In genomic region chr6:144337436-144337969, GRCm38 (mm10) we compare ENCODE assay signal across 10 mouse cellular contexts.
DNase-seq lines count a peak whose midpoint lies in the region; ATAC-seq and TF ChIP-seq lines count a peak whose summit lies in the region.
"Had no signal": no experiment of that assay in that cellular context is flagged by ENCODE, and none has a peak within 500 bp of the region (broad histone marks: within the 10 kb centered on the region; RNA-seq: fewer than 3 reads in every experiment).

No protein-coding gene starts in this region.

- no peaks in the 10 kb centered on the region for H3K36me3 ChIP-seq in heart, embryonic 14.5 days (ENCODE audit: control insufficient read depth, insufficient read depth, low read length)
- H3K36me3 ChIP-seq in forebrain, embryonic 11.5 days (ENCODE audit: control insufficient read depth, insufficient read depth, low read length), result no peaks in the 10 kb centered on the region; the same call in 1 of the 2 replicates
- H3K36me3 ChIP-seq in hindbrain, embryonic 16.5 days (ENCODE audit: control insufficient read depth, insufficient read depth, low read length), result no peaks in the 10 kb centered on the region
- no peaks in the 10 kb centered on the region for H3K36me3 ChIP-seq in midbrain, postnatal 0 days (ENCODE audit: insufficient read depth, low read length)

- peaks cover 4% of the 10 kb centered on the region; the same call in 1 of the 2 replicates for H3K9me3 ChIP-seq in heart, embryonic 14.5 days (ENCODE audit: control insufficient read depth, low read length)
- peaks cover 4% of the 10 kb centered on the region; the same call in 1 of the 2 replicates for H3K9me3 ChIP-seq in forebrain, embryonic 11.5 days (ENCODE audit: control insufficient read depth, low read length)
- peaks cover 4% of the 10 kb centered on the region for H3K9me3 ChIP-seq in hindbrain, embryonic 16.5 days (ENCODE audit: control insufficient read depth, low read length)
- no peaks in the 10 kb centered on the region for H3K9me3 ChIP-seq in midbrain, postnatal 0 days (ENCODE audit: low read length)

- H3K27me3 ChIP-seq in heart, embryonic 14.5 days (ENCODE audit: control insufficient read depth, insufficient read depth, low read length), result 0 out of 2 replicates have a peak, but pooled peaks cover 4% of the 10 kb centered on the region
- no peaks in the 10 kb centered on the region for H3K27me3 ChIP-seq in forebrain, embryonic 11.5 days (ENCODE audit: control insufficient read depth, insufficient read depth, low read length)
- H3K27me3 ChIP-seq in hindbrain, embryonic 16.5 days (replicated peaks; ENCODE audit: control insufficient read depth, insufficient read depth, low read length), result no peaks in the 10 kb centered on the region
- no peaks in the 10 kb centered on the region for H3K27me3 ChIP-seq in midbrain, postnatal 0 days (ENCODE audit: insufficient read depth, low read length)

- peak overlapping the region; percentile 35; the same call in 1 of the 2 replicates for H3K4me2 ChIP-seq in heart, embryonic 14.5 days (ENCODE audit: low read length)
- peak overlapping the region; percentile 33; the same call in 1 of the 2 replicates for H3K4me2 ChIP-seq in forebrain, embryonic 11.5 days (ENCODE audit: low read depth, low read length, severe bottlenecking)
- peak overlapping the region; percentile 25 for H3K4me2 ChIP-seq in hindbrain, embryonic 16.5 days (ENCODE audit: low read length)
- H3K4me2 ChIP-seq in midbrain, postnatal 0 days (ENCODE audit: low read depth, low read length, poor library complexity, severe bottlenecking), result 0 out of 2 replicates have a peak overlapping the region, but pooled peaks have one; percentile 2

- H3K9ac ChIP-seq in heart, embryonic 14.5 days (ENCODE audit: low read length), result no peak overlapping the region
- no peak overlapping the region; the same call in 1 of the 2 replicates for H3K9ac ChIP-seq in forebrain, embryonic 11.5 days (ENCODE audit: low read length)
- no peak overlapping the region for H3K9ac ChIP-seq in hindbrain, embryonic 16.5 days (ENCODE audit: low read depth, low read length)
- H3K9ac ChIP-seq in midbrain, postnatal 0 days (replicated peaks; ENCODE audit: low read length, poor library complexity, severe bottlenecking), result no peak overlapping the region

- peaks cover 0 to 2% of the 10 kb centered on the region in 2 experiments; a peak in 1 of 4 replicates for H3K4me1 ChIP-seq in heart, embryonic 14.5 days (ENCODE audit: control insufficient read depth in 2 of 2, insufficient read depth in 2 of 2, low read length in 2 of 2)
- H3K4me1 ChIP-seq in forebrain, embryonic 11.5 days (replicated peaks; ENCODE audit: control insufficient read depth, insufficient read depth, low read length), result peaks cover 6% of the 10 kb centered on the region; the same call in 1 of the 2 replicates
- H3K4me1 ChIP-seq in hindbrain, embryonic 16.5 days (ENCODE audit: control insufficient read depth, insufficient read depth, low read depth, low read length), result peaks cover 6% of the 10 kb centered on the region
- H3K4me1 ChIP-seq in midbrain, postnatal 0 days (ENCODE audit: insufficient read depth, low read length), result no peaks in the 10 kb centered on the region

- WGBS in heart, embryonic 14.5 days, result 44% methylated on average over 14 of the region's 14 CpGs
- WGBS in forebrain, embryonic 11.5 days, result 18% methylated on average over 14 of the region's 14 CpGs
- WGBS in hindbrain, embryonic 16.5 days, result 13% methylated on average over 14 of the region's 14 CpGs
- WGBS in midbrain, postnatal 0 days, result 13% methylated on average over 14 of the region's 14 CpGs

- H3K27ac ChIP-seq in heart, embryonic 14.5 days (replicated peaks in 1 of 2; ENCODE audit: control insufficient read depth in 1 of 2, insufficient read depth in 1 of 2, low read depth in 2 of 2, low read length in 2 of 2), result no peak overlapping the region
- no peak overlapping the region for H3K27ac ChIP-seq in forebrain, embryonic 11.5 days (ENCODE audit: low read depth, low read length)
- no peak overlapping the region for H3K27ac ChIP-seq in hindbrain, embryonic 16.5 days (ENCODE audit: low read depth, low read length)
- no peak overlapping the region for H3K27ac ChIP-seq in midbrain, postnatal 0 days (ENCODE audit: low read depth, low read length)

- no peak for TF ChIP-seq CTCF in midbrain, postnatal 0 days (IDR thresholded peaks at IDR 0.05)

- no peak for DNase-seq in heart, postnatal 4 days
- DNase-seq in forebrain, embryonic 11.5 days (ENCODE audit: low spot score), result no peak
- no peak for DNase-seq in midbrain, postnatal 0 days (ENCODE audit: low spot score)
- no peak for DNase-seq in layer of hippocampus, postnatal 14 days (ENCODE audit: low spot score in 2 of 2)
- DNase-seq in layer of hippocampus, postnatal 25 days (ENCODE audit: extremely low spot score in 1 of 2, low spot score in 1 of 2), result no peak
- no peak for DNase-seq in urinary bladder, postnatal 36 days (ENCODE audit: low spot score in 2 of 2)
- DNase-seq: adrenal gland, adult 2 months; kidney, adult 8-10 months had no signal

- ATAC-seq in heart, embryonic 14.5 days (ENCODE audit: insufficient number of reproducible peaks, insufficient read depth, low FRiP score, low read depth), result no peak
- peak; percentile 55; the same call in 1 of the 2 replicates for ATAC-seq in forebrain, embryonic 11.5 days (replicated peaks; ENCODE audit: low FRiP score)
- ATAC-seq in hindbrain, embryonic 16.5 days, result no peak
- no peak for ATAC-seq in midbrain, postnatal 0 days (ENCODE audit: low FRiP score)

- no peak overlapping the region for H3K4me3 ChIP-seq in heart, embryonic 14.5 days (ENCODE audit: control insufficient read depth in 1 of 2, insufficient read depth in 1 of 2, low read depth in 1 of 2, low read length in 2 of 2)
- no peak overlapping the region for H3K4me3 ChIP-seq in forebrain, embryonic 11.5 days (ENCODE audit: low read depth, low read length)
- no peak overlapping the region for H3K4me3 ChIP-seq in hindbrain, embryonic 16.5 days (ENCODE audit: low read length)
- no peak overlapping the region for H3K4me3 ChIP-seq in midbrain, postnatal 0 days (ENCODE audit: low read depth, low read length)
